Mouse (Mus musculus) ES-E14 (cell line): Measurements from ENCODE around the gene Pop7. TPM values are rescaled to one million over a fixed set of nuclear protein-coding genes. Genes with fewer than 3 reads are reported as not detected.

Experiments used
- DNase-seq: peaks from one replicate; pipeline ENCODE4 v3.0.0-alpha.2; 2013; ENCODE audit warnings: low read depth, low spot score
- H3K27ac ChIP-seq: 2 replicates; pipeline ENCODE4 v1.5.1; 2012; ENCODE audit warnings: low read depth, mild to moderate bottlenecking, low read length, moderate library complexity, mixed read lengths; ENCODE audit not compliant: poor library complexity, insufficient read depth, severe bottlenecking
- H3K36me3 ChIP-seq: 2 replicates; pipeline ENCODE4 v1.6.1; 2012; ENCODE audit warnings: mild to moderate bottlenecking, low read length, moderate library complexity, mixed read lengths; ENCODE audit not compliant: control insufficient read depth, poor library complexity, insufficient read depth, severe bottlenecking
- H3K4me1 ChIP-seq, 2 experiments: fragments of 150-350 bp in 1 of 2; sonication (generic) in 1 of 2; 2 replicates each; pipeline ENCODE4 v1.6.1; 2012; ENCODE audit warnings: low read length in 2 of 2, mild to moderate bottlenecking in 1 of 2, mixed read lengths in 1 of 2; ENCODE audit not compliant: control insufficient read depth in 2 of 2, insufficient read depth in 2 of 2, poor library complexity in 1 of 2
- H3K4me3 ChIP-seq, 2 experiments: fragments of 150-350 bp in 1 of 2; sonication (generic) in 1 of 2; 2 replicates each; pipeline ENCODE4 v1.5.1; 2012; ENCODE audit warnings: low read length in 2 of 2, low read depth in 1 of 2, mild to moderate bottlenecking in 1 of 2, mixed read lengths in 1 of 2; ENCODE audit not compliant: insufficient read depth in 1 of 2, poor library complexity in 1 of 2, severe bottlenecking in 1 of 2
- H3K9ac ChIP-seq: 2 replicates; pipeline ENCODE4 v1.6.1; 2012; ENCODE audit warnings: low read depth, mild to moderate bottlenecking, low read length, mixed read lengths; ENCODE audit not compliant: poor library complexity, insufficient read depth, severe bottlenecking
- H3K9me3 ChIP-seq: fragments of 150-350 bp; sonication (generic); 2 replicates; pipeline ENCODE4 v1.6.1; 2012; ENCODE audit warnings: low read depth, mild to moderate bottlenecking, low read length; ENCODE audit not compliant: control insufficient read depth, insufficient read depth
- CHD2 ChIP-seq: IDR thresholded peaks from 2 replicates; pipeline ENCODE4 v1.6.1; 2014; ENCODE audit warnings: mild to moderate bottlenecking, low read depth, low read length, inconsistent platforms
- HCFC1 ChIP-seq: IDR thresholded peaks from 2 replicates; pipeline ENCODE4 v1.6.1; 2012; ENCODE audit warnings: low read length, inconsistent platforms, borderline replicate concordance; ENCODE audit not compliant: insufficient read depth
- MAFK ChIP-seq: IDR thresholded peaks from 2 replicates; pipeline ENCODE4 v1.6.1; 2014; ENCODE audit warnings: mild to moderate bottlenecking, low read depth, low read length, inconsistent platforms; ENCODE audit not compliant: insufficient read depth
- ZC3H11A ChIP-seq: IDR thresholded peaks from 2 replicates; pipeline ENCODE4 v1.6.1; 2012; ENCODE audit warnings: low read depth, mild to moderate bottlenecking, inconsistent platforms, low read length, borderline replicate concordance
- ZNF384 ChIP-seq: IDR thresholded peaks from 2 replicates; pipeline ENCODE4 v1.6.1; 2012; ENCODE audit warnings: low read depth, low read length, inconsistent platforms
- in situ Hi-C, 2 experiments: fragments of 600-800 bp; cut with MboI; formaldehyde crosslinking; loops; one replicate each; pipeline ENCODE4 v1.15.1; 2025; ENCODE audit warnings: low sequenced_read_pairs in 2 of 2, inconsistent platforms in 1 of 2; ENCODE audit not compliant: unreplicated experiment in 2 of 2
- total RNA-seq: library from RNA; depleted of rRNA; stranded (reverse); fragments of 300-350 nt; gene quantifications from 2 replicates; pipeline ENCODE4 v1.2.3, GENCODE M21; 2012

Gene Pop7
- total RNA-seq, 1 experiment = 41.7 TPM

GRCm38 (mm10) chr5:137524671-137525070, 22.4 kb upstream of the Pop7 start:
- Histone ChIP-seq H3K4me1 (peaks cover 4 to 51% of the 10 kb centered on the region in 2 experiments; a peak in 3 of 4 replicates), H3K9me3 (no peaks in the 10 kb centered on the region), H3K36me3 (peaks cover 94% of the 10 kb centered on the region), H3K4me3 (no peak overlapping the region), H3K9ac (no peak overlapping the region), H3K27ac (no peak overlapping the region)
- TF ChIP-seq HCFC1 (no peak), ZNF384 (no peak)
- in situ Hi-C loops = no loop called here
- no peak for DNase-seq

GRCm38 (mm10) chr5:137524251-137524515, 21.9 kb upstream of the Pop7 start:
- H3K4me1 ChIP-seq = peaks cover 4 to 56% of the 10 kb centered on the region in 2 experiments; a peak in 3 of 4 replicates
- H3K27ac ChIP-seq = no peak overlapping the region
- H3K9me3 ChIP-seq = no peaks in the 10 kb centered on the region
- H3K36me3 ChIP-seq = peaks cover 94% of the 10 kb centered on the region
- no peak for DNase-seq
- in situ Hi-C loops = no loop called here
- no peak overlapping the region for H3K4me3 ChIP-seq
- TF ChIP-seq MAFK (no peak), HCFC1 (no peak), CHD2 (no peak), ZNF384 (no peak), ZC3H11A (no peak)
- H3K9ac ChIP-seq = peak overlapping the region; percentile 27; the same call in 1 of the 2 replicates

- Histone ChIP-seq H3K9ac (peak overlapping the region; percentile 27; the same call in 1 of the 2 replicates), H3K4me1 (peaks cover 4 to 60% of the 10 kb centered on the region in 2 experiments; a peak in 3 of 4 replicates), H3K27ac (no peak overlapping the region), H3K4me3 (no peak overlapping the region), H3K9me3 (no peaks in the 10 kb centered on the region), H3K36me3 (peaks cover 94% of the 10 kb centered on the region)
- TF ChIP-seq CHD2 = no peak
- no peak for TF ChIP-seq HCFC1
- no peak for TF ChIP-seq MAFK
- TF ChIP-seq ZC3H11A = no peak
- no peak for TF ChIP-seq ZNF384
- in situ Hi-C loops = no loop called here
- no peak for DNase-seq
Measured at GRCm38 (mm10) chr5:137523396-137524250, 21.3 kb upstream of the Pop7 start.

GRCm38 (mm10) chr5:137522711-137523110, 20.4 kb upstream of the Pop7 start:
- Histone ChIP-seq H3K9me3 (no peaks in the 10 kb centered on the region), H3K4me3 (no peak overlapping the region), H3K9ac (no peak overlapping the region), H3K27ac (no peak overlapping the region), H3K4me1 (peaks cover 4 to 60% of the 10 kb centered on the region in 2 experiments; a peak in 3 of 4 replicates), H3K36me3 (peaks cover 90% of the 10 kb centered on the region)
- in situ Hi-C loops = no loop called here
- TF ChIP-seq CHD2 (no peak), ZC3H11A (no peak), HCFC1 (no peak), ZNF384 (no peak), MAFK (no peak)
- DNase-seq = no peak

GRCm38 (mm10) chr5:137521861-137522260, 19.5 kb upstream of the Pop7 start:
- TF ChIP-seq MAFK (no peak), HCFC1 (no peak), ZNF384 (no peak), CHD2 (no peak), ZC3H11A (no peak)
- H3K36me3 ChIP-seq = peaks cover 88% of the 10 kb centered on the region
- H3K9me3 ChIP-seq = no peaks in the 10 kb centered on the region
- no peak for DNase-seq
- no peak overlapping the region for H3K27ac ChIP-seq
- no peak overlapping the region for H3K4me3 ChIP-seq
- peaks cover 6 to 60% of the 10 kb centered on the region in 2 experiments; a peak in 3 of 4 replicates for H3K4me1 ChIP-seq
- no peak overlapping the region for H3K9ac ChIP-seq
- in situ Hi-C loops = no loop called here
